ENCODE assay signal across 10 mouse cellular contexts in the genomic region with DNA sequence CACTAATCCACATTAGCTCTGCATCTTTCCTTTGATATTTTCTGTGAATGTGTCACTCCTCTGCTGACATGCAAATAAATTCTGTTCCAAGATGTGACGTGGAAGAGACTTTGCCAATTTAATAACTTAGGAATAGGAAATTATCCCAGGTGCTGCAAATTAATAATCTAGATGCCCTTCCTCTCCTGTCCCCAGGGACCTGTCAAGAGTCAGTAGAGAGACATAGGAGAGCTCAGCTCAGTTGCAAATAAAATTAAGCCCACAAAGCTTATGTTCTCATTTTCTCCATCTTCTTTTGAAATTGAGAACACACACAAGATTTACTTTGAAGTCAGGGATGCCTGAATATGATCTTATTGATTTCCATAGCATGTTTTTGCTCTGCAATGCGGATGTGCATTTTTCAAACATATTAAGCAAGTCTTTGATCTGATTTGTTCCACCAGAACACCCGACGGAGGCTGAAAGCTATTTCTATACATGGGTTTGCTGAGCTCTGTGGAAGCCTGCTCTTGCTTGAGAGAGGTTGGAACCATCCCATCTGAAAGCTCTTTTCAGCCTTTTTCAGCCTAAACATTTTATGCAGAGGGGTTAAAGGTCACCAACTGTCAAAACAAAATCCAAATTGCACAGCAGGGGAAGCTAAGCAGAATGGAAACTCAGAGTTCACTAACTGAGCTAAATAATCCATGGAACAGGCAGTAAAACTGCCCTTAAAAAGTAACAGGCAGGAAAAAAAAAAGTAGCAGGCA. TPM values are rescaled to one million over a fixed set of nuclear protein-coding genes. Genes with fewer than 3 reads are reported as not detected.
DNase-seq lines count a peak whose midpoint lies in the region; ATAC-seq and TF ChIP-seq lines count a peak whose summit lies in the region.
"Had no signal": no experiment of that assay in that cellular context is flagged by ENCODE, and none has a peak within 500 bp of the region (broad histone marks: within the 10 kb centered on the region; RNA-seq: fewer than 3 reads in every experiment).

No protein-coding gene starts in this region.

- H3K9me3 ChIP-seq in embryonic facial prominence, embryonic 14.5 days (ENCODE audit: control insufficient read depth, low read length) = no peaks in the 10 kb centered on the region
- H3K9me3 ChIP-seq in midbrain, embryonic 10.5 days (replicated peaks) = no peaks in the 10 kb centered on the region
- H3K9me3 ChIP-seq in liver, embryonic 12.5 days (replicated peaks) = no peaks in the 10 kb centered on the region

- TF ChIP-seq POLR2A in heart, adult 2 months (IDR thresholded peaks at IDR 0.05; ENCODE audit: insufficient read depth, low read depth, low read length) = no peak

- no peak overlapping the region for H3K9ac ChIP-seq in heart, adult 2 months (ENCODE audit: low read depth, low read length)
- no peak overlapping the region for H3K9ac ChIP-seq in embryonic facial prominence, embryonic 14.5 days (ENCODE audit: low read depth, low read length)
- no peak overlapping the region for H3K9ac ChIP-seq in liver, embryonic 12.5 days

- H3K27me3 ChIP-seq in heart, adult 2 months (ENCODE audit: control insufficient read depth, insufficient read depth, low read length) = no peaks in the 10 kb centered on the region
- no peaks in the 10 kb centered on the region for H3K27me3 ChIP-seq in embryonic facial prominence, embryonic 14.5 days (replicated peaks; ENCODE audit: control insufficient read depth, insufficient read depth, low read length)
- H3K27me3 ChIP-seq in midbrain, embryonic 10.5 days (ENCODE audit: low read depth, poor library complexity, severe bottlenecking) = no peaks in the 10 kb centered on the region
- H3K27me3 ChIP-seq in liver, embryonic 12.5 days (replicated peaks) = no peaks in the 10 kb centered on the region

- TF ChIP-seq CTCF in heart, adult 2 months (IDR thresholded peaks at IDR 0.05) = no peak

- intact Hi-C loops in heart, adult 2 months (cut with DNase I) = no loop called here
- intact Hi-C loops in gastrocnemius, postnatal 36 days (cut with DNase I) = no loop called here

- H3K36me3 ChIP-seq in heart, adult 2 months (ENCODE audit: control insufficient read depth, insufficient read depth, low read length) = no peaks in the 10 kb centered on the region
- no peaks in the 10 kb centered on the region for H3K36me3 ChIP-seq in embryonic facial prominence, embryonic 14.5 days (ENCODE audit: control insufficient read depth, insufficient read depth, low read length)
- H3K36me3 ChIP-seq in midbrain, embryonic 10.5 days = no peaks in the 10 kb centered on the region
- no peaks in the 10 kb centered on the region for H3K36me3 ChIP-seq in liver, embryonic 12.5 days

- WGBS in heart, adult 2 months = 44% methylated on average over 4 of the region's 4 CpGs
- WGBS in embryonic facial prominence, embryonic 14.5 days = 13% methylated on average over 4 of the region's 4 CpGs
- WGBS in midbrain, embryonic 10.5 days = 10% methylated on average over 4 of the region's 4 CpGs
- 63% methylated on average over 4 of the region's 4 CpGs for WGBS in liver, embryonic 12.5 days (ENCODE audit: insufficient replicate concordance)

- peaks cover 1% of the 10 kb centered on the region for H3K4me1 ChIP-seq in heart, adult 2 months (ENCODE audit: control insufficient read depth, insufficient read depth, low read length)
- H3K4me1 ChIP-seq in embryonic facial prominence, embryonic 14.5 days (ENCODE audit: control insufficient read depth, insufficient read depth, low read length) = no peaks in the 10 kb centered on the region
- peaks cover 19% of the 10 kb centered on the region for H3K4me1 ChIP-seq in midbrain, embryonic 10.5 days
- H3K4me1 ChIP-seq in liver, embryonic 12.5 days = no peaks in the 10 kb centered on the region

- peak; percentile 67 for ATAC-seq in embryonic facial prominence, embryonic 14.5 days (ENCODE audit: low read depth)
- ATAC-seq in liver, embryonic 12.5 days = no peak

- H3K4me2 ChIP-seq in embryonic facial prominence, embryonic 14.5 days (ENCODE audit: low read depth, low read length) = no peak overlapping the region
- no peak overlapping the region for H3K4me2 ChIP-seq in liver, embryonic 12.5 days

- H3K27ac ChIP-seq in heart, adult 2 months = no peak overlapping the region
- H3K27ac ChIP-seq in embryonic facial prominence, embryonic 14.5 days (replicated peaks; ENCODE audit: low read depth, low read length) = peak overlapping the region; percentile 22; the same call in 1 of the 2 replicates
- H3K27ac ChIP-seq in midbrain, embryonic 10.5 days (replicated peaks) = peak overlapping the region; percentile 74
- H3K27ac ChIP-seq in liver, embryonic 12.5 days = no peak overlapping the region

- no peaks in the 10 kb centered on the region for H3K79me2 ChIP-seq in heart, adult 2 months (replicated peaks; ENCODE audit: control insufficient read depth, insufficient read depth, low read length)

- H3K4me3 ChIP-seq in heart, adult 2 months = no peak overlapping the region
- no peak overlapping the region for H3K4me3 ChIP-seq in embryonic facial prominence, embryonic 14.5 days (ENCODE audit: low read depth, low read length)
- H3K4me3 ChIP-seq in midbrain, embryonic 10.5 days = no peak overlapping the region
- no peak overlapping the region for H3K4me3 ChIP-seq in liver, embryonic 12.5 days

- peak; percentile 14 for DNase-seq in heart, adult 8-10 months (ENCODE audit: low spot score)
- DNase-seq in heart, adult 2 months = no peak
- DNase-seq in R1 (ENCODE audit: low read depth, low spot score) = peak; percentile 13
- peak; percentile 90 for DNase-seq in embryonic facial prominence, embryonic 14.5 days (ENCODE audit: low spot score)
- peak; percentile 35 for DNase-seq in midbrain, embryonic 10.5 days (ENCODE audit: low spot score)
- DNase-seq in gastrocnemius, postnatal 36 days = no peak
- DNase-seq in heart, postnatal 4 days = no peak

- TF ChIP-seq EP300 in heart, adult 2 months (IDR thresholded peaks at IDR 0.05; ENCODE audit: insufficient read depth, low read depth, low read length) = no peak

RNA-seq across cellular contexts. Expression of a gene that starts 26.1 kb away (rescaled TPM):
- not detected for total RNA-seq in heart, adult 8-10 months (2022)
- not detected for total RNA-seq in heart, adult 2 months (2021)
- polyA plus RNA-seq in heart, adult 2 months (2012; rRNA removed) = not detected in 2 replicates
- polyA plus RNA-seq in embryonic facial prominence, embryonic 14.5 days (2014; fragmentation: Nextera tagmentation; extraction: Ambion mirVana) = 0.39 TPM in 1 of 2 replicates, not detected in the other
- not detected in 2 replicates for polyA plus RNA-seq in midbrain, embryonic 10.5 days (2016; fragmentation: Nextera tagmentation; extraction: Ambion mirVana)
- not detected for total RNA-seq in gastrocnemius, postnatal 36 days (2021)
- polyA plus RNA-seq in liver, embryonic 12.5 days (2016; fragmentation: Nextera tagmentation; extraction: Ambion mirVana) = not detected in 2 replicates
- not detected for total RNA-seq in heart, postnatal 4 days (2021)
- total RNA-seq: heart, postnatal 25 days had no signal
- polyA plus RNA-seq: testis, adult 2 months had no signal

Comparison
In these comparisons a context has a peak if more than half of its experiments do, and no peak if none do; other contexts are left out.
1. DNase-seq: peak in heart, adult 8-10 months (single experiment), R1 (single experiment), embryonic facial prominence, embryonic 14.5 days (single experiment) and midbrain, embryonic 10.5 days (single experiment); none in heart, adult 2 months (0 of 2), gastrocnemius, postnatal 36 days (0 of 2) and heart, postnatal 4 days (single experiment).
2. H3K27ac ChIP-seq: peak in embryonic facial prominence, embryonic 14.5 days (single experiment) and midbrain, embryonic 10.5 days (single experiment); none in heart, adult 2 months (single experiment) and liver, embryonic 12.5 days (single experiment).